Mouse (Mus musculus): ENCODE measurements at regions not wholly inside any gene's neighbourhood (a gene's known extent, or its start where the extent isn't known, plus 50 kb on each side); places are given as distances from the start of the nearest gene placed in this dataset.

DNA sequence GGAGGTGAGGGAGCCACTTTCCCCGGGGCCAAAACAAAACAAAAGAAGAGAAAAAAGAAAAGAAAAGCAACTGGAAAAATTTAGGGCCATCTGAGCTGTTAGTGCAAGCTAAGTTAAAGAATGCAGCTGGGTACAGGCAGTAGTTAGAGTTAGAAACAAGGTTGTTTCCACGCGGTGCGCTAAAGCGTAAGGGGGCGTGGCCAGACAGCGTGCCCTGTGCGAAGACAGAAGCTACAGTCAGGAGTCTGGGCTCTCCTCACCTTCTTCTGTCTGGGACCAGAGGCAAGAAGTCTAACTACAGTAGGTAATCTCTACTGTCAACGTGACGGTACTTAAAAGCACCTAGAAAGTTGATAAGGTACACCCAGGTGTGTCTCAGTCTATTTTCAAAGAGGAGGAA is 435.9 kb downstream of the Vrk1 start:
- H3K36me3 ChIP-seq (ENCODE audit: poor library complexity, severe bottlenecking), result no peaks in the 10 kb centered on the region
- no peak overlapping the region for H3K9ac ChIP-seq
- no peak overlapping the region for H3K27ac ChIP-seq
- no peak overlapping the region for H3K4me2 ChIP-seq
- no peak overlapping the region for H3K4me3 ChIP-seq
- 66% methylated on average over 10 of the region's 10 CpGs for WGBS
- peaks cover 14% of the 10 kb centered on the region for H3K27me3 ChIP-seq
- H3K4me1 ChIP-seq, result peaks cover 29% of the 10 kb centered on the region
- no peak for ATAC-seq
- no peaks in the 10 kb centered on the region for H3K9me3 ChIP-seq (replicated peaks)

DNA sequence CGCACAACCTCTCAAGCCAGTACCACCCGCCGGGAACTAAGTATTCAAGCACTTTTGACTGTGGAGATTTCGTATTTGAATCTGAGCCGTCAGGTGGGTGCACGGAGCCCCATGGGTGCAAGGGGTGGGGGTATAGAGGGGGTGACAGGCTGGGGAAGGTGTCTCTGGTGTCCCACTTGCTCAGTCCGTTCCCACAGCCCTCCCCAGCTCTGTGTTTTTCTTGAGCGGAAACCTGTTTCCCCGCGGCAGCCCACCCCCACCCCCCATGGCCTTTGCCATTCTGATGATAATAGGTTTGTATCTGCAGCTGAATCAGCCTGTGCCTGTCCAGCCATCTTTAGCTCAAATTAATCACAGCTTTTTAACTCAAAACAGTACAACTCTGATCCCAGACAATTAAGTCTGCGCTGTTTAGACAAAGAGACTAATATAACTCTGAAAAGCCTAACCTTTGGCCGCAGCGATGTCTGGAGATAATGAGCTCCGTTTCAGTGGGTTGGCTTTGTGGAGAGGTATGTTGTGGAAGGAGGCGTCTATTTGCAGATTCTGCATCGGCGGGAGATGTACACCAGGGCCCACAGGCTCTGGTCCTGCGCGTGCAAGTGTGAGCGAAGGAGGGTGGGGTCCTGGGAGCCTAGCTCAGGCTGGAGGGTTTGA is 437.0 kb downstream of the Vrk1 start:
- Histone ChIP-seq H3K4me3 (no peak overlapping the region), H3K27me3 (peaks cover 14% of the 10 kb centered on the region), H3K4me2 (peak overlapping the region; percentile 29), H3K9me3 (replicated peaks) (no peaks in the 10 kb centered on the region), H3K9ac (no peak overlapping the region), H3K27ac (no peak overlapping the region; the same call in 1 of the 2 replicates), H3K36me3 (ENCODE audit: poor library complexity, severe bottlenecking) (no peaks in the 10 kb centered on the region), H3K4me1 (peaks cover 29% of the 10 kb centered on the region)
- WGBS, result 13% methylated on average over 20 of the region's 20 CpGs
- peak; percentile 50 for ATAC-seq

GRCm38 (mm10) chr12:106448551-106448950 is 438.5 kb downstream of the Vrk1 start:
- Histone ChIP-seq H3K4me1 (peaks cover 29% of the 10 kb centered on the region), H3K9me3 (replicated peaks) (no peaks in the 10 kb centered on the region), H3K36me3 (ENCODE audit: poor library complexity, severe bottlenecking) (no peaks in the 10 kb centered on the region), H3K4me2 (no peak overlapping the region), H3K9ac (no peak overlapping the region), H3K4me3 (no peak overlapping the region), H3K27me3 (peaks cover 4% of the 10 kb centered on the region), H3K27ac (no peak overlapping the region)
- 94% methylated on average over 6 of the region's 6 CpGs for WGBS
- no peak for ATAC-seq

- WGBS, result 45% methylated on average over 13 of the region's 13 CpGs
- no peak overlapping the region for H3K4me2 ChIP-seq
- H3K4me3 ChIP-seq, result no peak overlapping the region
- no peak overlapping the region for H3K27ac ChIP-seq
- no peaks in the 10 kb centered on the region for H3K9me3 ChIP-seq (replicated peaks)
- H3K9ac ChIP-seq, result no peak overlapping the region
- peaks cover 9% of the 10 kb centered on the region for H3K27me3 ChIP-seq
- H3K4me1 ChIP-seq, result no peaks in the 10 kb centered on the region
- no peaks in the 10 kb centered on the region for H3K36me3 ChIP-seq (ENCODE audit: poor library complexity, severe bottlenecking)
- ATAC-seq, result peak; percentile 61; the same call in 1 of the 2 replicates
Observed at GRCm38 (mm10) chr12:106453491-106453890, 443.5 kb downstream of the Vrk1 start.

DNA sequence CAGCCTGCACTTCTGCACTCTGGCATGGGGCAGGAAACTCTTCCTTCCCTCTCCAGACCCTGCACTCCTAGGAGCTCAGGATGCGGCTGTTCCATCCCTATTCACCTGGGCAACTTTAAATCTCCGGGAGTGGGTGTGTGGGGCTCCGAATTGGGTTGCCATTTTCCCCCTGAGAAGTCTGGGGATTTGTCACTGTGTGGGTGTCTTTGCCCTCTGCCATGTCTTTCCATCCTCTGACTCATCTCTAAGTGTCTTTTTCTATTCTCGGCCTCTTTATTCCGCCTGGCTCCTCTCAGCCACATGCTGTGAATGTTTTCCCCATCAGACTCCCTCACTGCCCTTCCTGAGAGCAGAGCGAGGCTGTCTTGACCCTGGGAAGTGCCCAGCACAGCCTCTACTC is 448.2 kb downstream of the Vrk1 start:
- no peaks in the 10 kb centered on the region for H3K9me3 ChIP-seq (replicated peaks)
- no peak overlapping the region for H3K27ac ChIP-seq
- no peak overlapping the region for H3K4me2 ChIP-seq
- H3K9ac ChIP-seq, result no peak overlapping the region
- ATAC-seq, result no peak
- no peak overlapping the region for H3K4me3 ChIP-seq
- H3K36me3 ChIP-seq (ENCODE audit: poor library complexity, severe bottlenecking), result no peaks in the 10 kb centered on the region
- peaks cover 6% of the 10 kb centered on the region; the same call in 1 of the 2 replicates for H3K27me3 ChIP-seq
- WGBS, result 53% methylated on average over 6 of the region's 6 CpGs
- peaks cover 12% of the 10 kb centered on the region; the same call in 1 of the 2 replicates for H3K4me1 ChIP-seq

- no peaks in the 10 kb centered on the region for H3K9me3 ChIP-seq (replicated peaks)
- no peak overlapping the region for H3K9ac ChIP-seq
- ATAC-seq, result no peak
- peaks cover 20% of the 10 kb centered on the region; the same call in 1 of the 2 replicates for H3K4me1 ChIP-seq
- H3K27ac ChIP-seq, result no peak overlapping the region
- H3K4me3 ChIP-seq, result no peak overlapping the region
- no peak overlapping the region for H3K4me2 ChIP-seq
- H3K27me3 ChIP-seq, result peaks cover 6% of the 10 kb centered on the region; the same call in 1 of the 2 replicates
- 84% methylated on average over 7 of the region's 7 CpGs for WGBS
- H3K36me3 ChIP-seq (ENCODE audit: poor library complexity, severe bottlenecking), result no peaks in the 10 kb centered on the region
Observed at GRCm38 (mm10) chr12:106460650-106461049, 450.6 kb downstream of the Vrk1 start.

GRCm38 (mm10) chr12:106462281-106462680 is 452.3 kb downstream of the Vrk1 start:
- Histone ChIP-seq H3K9ac (no peak overlapping the region), H3K27me3 (no peaks in the 10 kb centered on the region), H3K4me1 (peaks cover 20% of the 10 kb centered on the region; the same call in 1 of the 2 replicates), H3K27ac (no peak overlapping the region), H3K4me2 (no peak overlapping the region), H3K4me3 (no peak overlapping the region), H3K36me3 (ENCODE audit: poor library complexity, severe bottlenecking) (no peaks in the 10 kb centered on the region), H3K9me3 (replicated peaks) (no peaks in the 10 kb centered on the region)
- ATAC-seq, result no peak
- 1% methylated on average over 3 of the region's 3 CpGs for WGBS

- Histone ChIP-seq H3K9me3 (replicated peaks) (no peaks in the 10 kb centered on the region), H3K4me1 (peaks cover 37% of the 10 kb centered on the region), H3K4me3 (no peak overlapping the region), H3K27ac (no peak overlapping the region), H3K9ac (no peak overlapping the region), H3K27me3 (no peaks in the 10 kb centered on the region), H3K4me2 (no peak overlapping the region), H3K36me3 (ENCODE audit: poor library complexity, severe bottlenecking) (no peaks in the 10 kb centered on the region)
- WGBS, result 47% methylated on average over 11 of the region's 11 CpGs
- ATAC-seq, result no peak; the same call in 1 of the 2 replicates
Observed at GRCm38 (mm10) chr12:106464701-106465100, 454.7 kb downstream of the Vrk1 start.

- Histone ChIP-seq H3K4me2 (peak overlapping the region; percentile 35), H3K27ac (peak overlapping the region; percentile 54; the same call in 1 of the 2 replicates)
- WGBS, result 21% methylated on average over 18 of the region's 18 CpGs
Observed at GRCm38 (mm10) chr12:106468173-106468860, 458.3 kb downstream of the Vrk1 start.

DNA sequence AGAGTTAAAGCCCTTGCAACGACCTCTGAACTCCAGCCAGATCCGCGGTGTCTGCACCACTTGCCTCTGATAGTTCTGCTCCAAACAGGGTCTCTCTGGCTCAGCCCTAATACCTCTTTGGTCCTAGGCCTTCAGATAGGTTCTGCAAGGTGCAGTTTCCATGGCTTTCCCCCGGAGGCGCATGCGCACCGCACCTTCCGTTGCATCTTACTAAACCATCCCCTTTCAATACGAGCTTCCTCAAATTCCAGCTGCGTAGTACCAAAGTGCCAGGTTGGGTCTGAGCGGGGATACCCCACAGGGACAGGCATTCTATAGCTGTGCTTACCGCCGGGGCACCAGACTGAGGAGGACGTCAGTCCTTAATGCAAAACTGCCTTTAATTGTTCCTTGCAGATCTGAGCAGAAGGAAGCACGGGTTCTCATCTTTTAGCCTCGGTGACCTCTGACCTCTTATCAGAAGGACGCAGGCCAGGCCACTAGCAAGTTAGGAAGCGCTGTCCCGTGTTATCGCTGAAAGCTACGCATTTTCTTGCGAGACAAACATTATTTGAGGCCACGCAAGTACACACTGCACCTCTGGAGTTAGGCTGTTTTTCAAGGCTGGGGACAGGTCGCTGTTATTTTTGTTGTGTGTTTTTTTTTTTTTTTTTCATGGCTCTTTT is 464.6 kb downstream of the Vrk1 start:
- H3K4me1 ChIP-seq, result peaks cover 44% of the 10 kb centered on the region
- 14% methylated on average over 24 of the region's 24 CpGs for WGBS
- no peaks in the 10 kb centered on the region for H3K36me3 ChIP-seq (ENCODE audit: poor library complexity, severe bottlenecking)
- peak; percentile 46 for ATAC-seq
- H3K4me3 ChIP-seq, result no peak overlapping the region; the same call in 1 of the 2 replicates
- H3K27ac ChIP-seq, result no peak overlapping the region
- H3K27me3 ChIP-seq, result peaks cover 10% of the 10 kb centered on the region; the same call in 1 of the 2 replicates
- no peaks in the 10 kb centered on the region for H3K9me3 ChIP-seq (replicated peaks)
- H3K4me2 ChIP-seq, result peak overlapping the region; percentile 45
- 0 out of 2 replicates have a peak overlapping the region, but pooled peaks have one; percentile 0 for H3K9ac ChIP-seq

More at GRCm38 (mm10) chr12:106468173-106468860, 458.3 kb downstream of the Vrk1 start:
- no peaks in the 10 kb centered on the region for H3K36me3 ChIP-seq (ENCODE audit: poor library complexity, severe bottlenecking)
- H3K4me1 ChIP-seq, result peaks cover 24% of the 10 kb centered on the region
- peak; percentile 69 for ATAC-seq
- no peaks in the 10 kb centered on the region for H3K9me3 ChIP-seq (replicated peaks)
- H3K4me3 ChIP-seq, result no peak overlapping the region
- no peaks in the 10 kb centered on the region for H3K27me3 ChIP-seq
- H3K9ac ChIP-seq, result no peak overlapping the region

DNA sequence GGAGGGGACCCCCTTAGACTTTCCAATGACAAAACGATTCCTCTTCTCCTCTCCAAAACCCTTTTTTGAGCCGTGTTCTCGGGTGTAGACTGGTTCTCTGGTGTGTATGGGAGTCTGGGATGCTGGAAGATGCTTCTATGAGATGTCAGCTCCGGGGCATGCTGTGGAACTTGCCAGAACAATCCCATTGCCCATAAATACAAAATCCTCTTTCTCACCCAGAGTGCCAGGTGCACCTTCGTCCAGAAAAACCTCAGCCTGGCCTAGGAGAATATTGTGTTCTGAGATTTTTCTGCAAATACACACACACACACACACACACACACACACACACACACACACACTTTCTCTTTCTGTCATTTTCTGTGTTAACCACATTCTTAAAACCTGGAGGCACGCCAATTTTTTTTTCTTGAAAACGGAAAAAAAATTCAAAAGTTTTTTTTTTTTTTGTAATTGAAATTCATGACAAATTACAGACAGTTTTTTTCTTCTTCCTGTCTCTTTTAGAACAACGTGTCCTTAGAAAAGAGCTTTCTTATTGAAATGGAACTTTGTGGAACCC is 465.5 kb downstream of the Vrk1 start:
- H3K36me3 ChIP-seq (ENCODE audit: poor library complexity, severe bottlenecking), result no peaks in the 10 kb centered on the region

More for the DNA sequence above, 465.5 kb downstream of the Vrk1 start:
- no peak for ATAC-seq
- Histone ChIP-seq H3K4me1 (peaks cover 53% of the 10 kb centered on the region), H3K9ac (no peak overlapping the region), H3K4me2 (no peak overlapping the region), H3K9me3 (replicated peaks) (no peaks in the 10 kb centered on the region), H3K4me3 (no peak overlapping the region), H3K27me3 (peaks cover 13% of the 10 kb centered on the region; the same call in 1 of the 2 replicates), H3K27ac (no peak overlapping the region)
- 64% methylated on average over 8 of the region's 8 CpGs for WGBS
